ENCODE assay signal across 1 mouse cellular context in the genomic region with DNA sequence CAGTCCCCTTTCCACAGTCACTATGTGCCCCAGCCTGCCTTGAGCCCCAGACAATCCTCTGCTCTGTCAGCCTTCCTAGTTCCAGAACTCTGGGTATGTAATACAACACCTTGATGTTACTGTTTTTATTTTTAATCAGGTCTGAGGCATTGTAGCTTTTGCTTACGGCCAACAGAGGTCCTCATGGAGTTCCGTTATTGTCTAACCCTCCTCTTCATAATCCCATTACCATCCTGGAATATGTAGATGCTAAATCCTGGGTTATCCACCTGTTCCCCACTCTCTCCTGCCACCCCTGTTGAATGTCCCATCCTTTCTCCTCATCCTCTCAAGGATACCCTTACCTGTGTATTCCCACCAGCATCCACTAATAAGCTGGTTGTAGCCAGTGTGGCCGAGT.
A peak's percentile ranks its signal among the peaks of the same experiment; 100 is the strongest.
TF ChIP-seq lines count a peak whose summit lies in the region.

No protein-coding gene starts in this region.

TF ChIP-seq in MEL, 35 proteins besides CTCF, POLR2A, EP300 and RAD21:
- peak; percentile 33 for TF ChIP-seq SMC3 (IDR thresholded peaks at IDR 0.05; ENCODE audit: low read depth, low read length)
- TF ChIP-seq ZC3H11A (IDR thresholded peaks at IDR 0.05; ENCODE audit: low read depth, low read length): peak; percentile 17; the same call in 1 of the 2 replicates
- TF ChIP-seq KAT2A (conservative IDR thresholded peaks at IDR 0.05; ENCODE audit: low read depth, low read length): no peak
